Mouse (Mus musculus) neural tube, embryonic 11.5 days (tissue): ENCODE measurements at regions not wholly inside any gene's neighbourhood (a gene's known extent, or its start where the extent isn't known, plus 50 kb on each side); places are given as distances from the start of the nearest gene placed in this dataset.

Source experiments
- ATAC-seq: fragments of 200-750 bp; cut with Nextera tagmentation; 2 replicates; pipeline ENCODE4 v1.8.0; 2017; ENCODE audit warnings: moderate number of reproducible peaks, mild to moderate bottlenecking, moderate TSS enrichment, moderate library complexity; ENCODE audit not compliant: insufficient read depth, low FRiP score, low TSS enrichment
- DNase-seq: peaks from one replicate; pipeline ENCODE4 v3.0.0-alpha.2; 2015; ENCODE audit warnings: low spot score
- H3K27ac ChIP-seq: fragments of 300-500 bp; sonication (generic); 2 replicates; pipeline ENCODE4 v1.5.1; 2014; ENCODE audit warnings: low read depth, mild to moderate bottlenecking, low read length
- H3K27me3 ChIP-seq: fragments of 300-500 bp; sonication (generic); 2 replicates; pipeline ENCODE4 v1.6.1; 2014; ENCODE audit warnings: mild to moderate bottlenecking, low read length, mixed read lengths; ENCODE audit not compliant: control insufficient read depth, insufficient read depth
- H3K36me3 ChIP-seq: fragments of 300-500 bp; sonication (generic); 2 replicates; pipeline ENCODE4 v1.6.1; 2014; ENCODE audit warnings: mild to moderate bottlenecking, low read length, moderate library complexity, mixed read lengths; ENCODE audit not compliant: control insufficient read depth, insufficient read depth
- H3K4me1 ChIP-seq: fragments of 300-500 bp; sonication (generic); 2 replicates; pipeline ENCODE4 v1.6.1; 2014; ENCODE audit warnings: low read length, mixed read lengths; ENCODE audit not compliant: control insufficient read depth, insufficient read depth
- H3K4me2 ChIP-seq: fragments of 300-500 bp; sonication (generic); 2 replicates; pipeline ENCODE4 v1.6.1; 2014; ENCODE audit warnings: low read depth, mild to moderate bottlenecking, moderate library complexity
- H3K4me3 ChIP-seq: fragments of 300-500 bp; sonication (generic); 2 replicates; pipeline ENCODE4 v1.5.1; 2014; ENCODE audit warnings: low read depth, low read length
- H3K9ac ChIP-seq: fragments of 300-500 bp; sonication (generic); 2 replicates; pipeline ENCODE4 v1.6.1; 2014; ENCODE audit warnings: mild to moderate bottlenecking, low read length
- H3K9me3 ChIP-seq: fragments of 300-500 bp; sonication (generic); 2 replicates; pipeline ENCODE4 v1.6.1; 2016; ENCODE audit warnings: low read length; ENCODE audit not compliant: control insufficient read depth
- WGBS: fragments of 180-500 bp; shearing (Covaris S2); extraction: QIAGEN DNeasy Blood & Tissue Kit; methylation state at CpG from one replicate; pipeline ENCODE4 v1.1.7; 2014; 5-methylcytosine and 5-hydroxymethylcytosine counted together

DNA sequence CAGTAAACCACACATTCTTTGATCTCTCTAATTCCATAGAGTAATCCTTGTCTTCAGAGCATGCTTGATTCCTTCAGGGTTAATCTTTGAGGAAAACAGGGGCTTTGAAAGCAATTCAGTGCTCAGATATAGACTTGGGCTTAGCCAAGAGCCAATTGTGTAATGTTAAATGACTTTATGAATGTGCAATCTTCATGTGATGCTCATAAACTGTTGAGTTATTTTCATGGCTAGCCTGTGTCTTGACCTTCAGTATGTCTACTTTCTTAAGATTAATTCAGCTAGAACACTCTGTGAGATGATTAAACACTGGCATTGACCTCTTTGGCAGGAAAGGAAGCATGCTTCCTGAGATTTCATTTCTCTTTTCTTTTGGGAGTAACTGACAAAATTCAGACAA lies 147.8 kb downstream of the Gabrg2 start:
- DNase-seq (no peak), ATAC-seq (no peak)
- Histone ChIP-seq H3K4me2 (no peak overlapping the region), H3K9me3 (no peaks in the 10 kb centered on the region), H3K27me3 (no peaks in the 10 kb centered on the region), H3K9ac (no peak overlapping the region), H3K4me1 (no peaks in the 10 kb centered on the region), H3K36me3 (no peaks in the 10 kb centered on the region), H3K27ac (no peak overlapping the region), H3K4me3 (no peak overlapping the region)

DNA sequence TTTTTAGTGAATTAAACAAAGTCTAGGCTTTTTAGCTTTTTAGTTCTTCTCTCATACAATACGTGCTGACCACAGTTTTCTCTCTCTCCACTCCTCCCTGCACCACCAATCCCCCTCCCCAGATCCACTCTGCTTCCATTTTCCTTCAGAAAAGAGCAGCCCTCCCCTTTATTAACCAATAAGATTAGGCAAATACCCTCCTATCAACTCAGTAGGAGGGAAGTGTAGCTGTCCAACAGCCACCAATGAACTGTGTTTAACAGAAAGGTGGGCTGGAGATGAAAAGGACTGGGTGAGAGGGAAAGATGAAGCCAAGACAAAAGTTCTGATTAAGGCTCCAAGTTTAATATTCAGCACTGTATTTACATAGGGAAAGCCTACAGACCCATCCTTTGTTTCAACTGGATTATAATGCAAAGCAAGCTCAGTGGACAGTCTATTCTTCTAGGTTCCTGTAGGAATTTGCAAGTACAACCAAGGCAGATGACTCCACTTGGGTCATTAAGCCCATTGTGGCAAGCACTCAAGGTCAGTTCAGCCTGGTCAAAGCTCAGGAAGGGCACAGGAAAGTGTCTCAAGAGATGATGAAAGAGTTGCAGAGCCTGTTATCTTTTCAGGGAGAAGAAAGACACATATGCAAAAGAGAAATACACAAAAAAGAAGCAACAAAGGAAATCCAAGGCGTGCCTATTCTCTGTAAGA lies 174.5 kb downstream of the Gabrg2 start:
- Histone ChIP-seq H3K9me3 (no peaks in the 10 kb centered on the region), H3K4me1 (no peaks in the 10 kb centered on the region), H3K9ac (no peak overlapping the region), H3K27ac (no peak overlapping the region), H3K4me3 (no peak overlapping the region), H3K36me3 (no peaks in the 10 kb centered on the region), H3K4me2 (no peak overlapping the region), H3K27me3 (no peaks in the 10 kb centered on the region)
- WGBS, result 28% methylated on average over 2 of the region's 2 CpGs
- peak; percentile 20 for DNase-seq
- ATAC-seq, result peak; percentile 58

DNA sequence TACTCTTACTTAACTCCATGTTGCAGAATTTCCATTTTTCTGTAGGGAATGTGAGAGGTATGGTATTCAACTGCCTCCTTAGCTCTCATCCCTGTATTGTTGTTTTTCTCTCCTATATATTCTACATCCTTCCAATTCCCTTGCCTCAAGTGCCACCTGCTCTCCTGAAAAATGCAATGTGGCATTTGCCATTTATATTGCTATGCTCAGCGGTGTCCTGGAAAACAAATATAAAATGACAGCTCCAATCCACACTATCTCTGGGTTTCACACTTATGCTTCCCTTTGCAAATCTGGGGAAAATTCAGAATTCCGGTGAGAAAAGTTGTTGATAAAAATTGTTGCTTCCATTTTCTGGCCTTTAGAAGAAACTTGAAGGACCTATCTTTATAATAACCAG lies 182.6 kb downstream of the Gabrg2 start:
- H3K9ac ChIP-seq, result no peak overlapping the region
- no peaks in the 10 kb centered on the region for H3K4me1 ChIP-seq
- DNase-seq (no peak), ATAC-seq (no peak)
- H3K4me2 ChIP-seq, result no peak overlapping the region
- H3K9me3 ChIP-seq, result no peaks in the 10 kb centered on the region
- H3K36me3 ChIP-seq, result no peaks in the 10 kb centered on the region
- no peak overlapping the region for H3K4me3 ChIP-seq
- H3K27ac ChIP-seq, result no peak overlapping the region
- H3K27me3 ChIP-seq, result no peaks in the 10 kb centered on the region
- 99% methylated on average over 2 of the region's 2 CpGs for WGBS

DNA sequence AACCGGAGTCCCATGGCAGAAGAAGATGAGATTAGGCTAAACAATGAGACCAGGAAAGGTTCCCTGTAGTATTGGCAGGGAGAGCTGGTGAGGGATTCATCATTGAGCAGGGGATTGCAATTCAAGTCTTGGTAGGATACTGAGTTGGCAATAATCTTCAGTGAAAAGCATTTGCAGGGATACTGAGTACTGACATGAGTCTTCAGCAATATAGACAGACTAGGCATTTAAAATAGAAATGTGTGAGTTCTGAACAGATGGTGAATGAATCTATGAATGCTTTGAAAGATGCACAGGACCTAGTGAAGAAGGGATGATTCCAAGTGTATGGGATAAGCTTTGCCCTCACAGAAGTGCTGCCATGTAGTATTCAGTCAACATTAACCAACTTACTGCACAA lies 187.7 kb downstream of the Gabrg2 start:
- no peaks in the 10 kb centered on the region for H3K36me3 ChIP-seq
- no peak overlapping the region for H3K27ac ChIP-seq
- no peaks in the 10 kb centered on the region for H3K9me3 ChIP-seq
- H3K4me3 ChIP-seq, result no peak overlapping the region
- no peak overlapping the region for H3K9ac ChIP-seq
- no peaks in the 10 kb centered on the region for H3K4me1 ChIP-seq
- H3K27me3 ChIP-seq, result no peaks in the 10 kb centered on the region
- no peak overlapping the region for H3K4me2 ChIP-seq
- DNase-seq (no peak), ATAC-seq (no peak)
- 72% methylated on average over 1 of the region's 1 CpGs for WGBS

- WGBS, result 93% methylated on average over 2 of the region's 2 CpGs
- no peaks in the 10 kb centered on the region for H3K27me3 ChIP-seq
- H3K36me3 ChIP-seq, result no peaks in the 10 kb centered on the region
- no peak overlapping the region for H3K4me2 ChIP-seq
- H3K4me1 ChIP-seq, result no peaks in the 10 kb centered on the region
- no peak overlapping the region for H3K27ac ChIP-seq
- no peaks in the 10 kb centered on the region for H3K9me3 ChIP-seq
- DNase-seq (no peak), ATAC-seq (no peak)
- no peak overlapping the region for H3K9ac ChIP-seq
- H3K4me3 ChIP-seq, result no peak overlapping the region
Measured at GRCm38 (mm10) chr11:41808897-41809296, 191.8 kb downstream of the Gabrg2 start.

DNA sequence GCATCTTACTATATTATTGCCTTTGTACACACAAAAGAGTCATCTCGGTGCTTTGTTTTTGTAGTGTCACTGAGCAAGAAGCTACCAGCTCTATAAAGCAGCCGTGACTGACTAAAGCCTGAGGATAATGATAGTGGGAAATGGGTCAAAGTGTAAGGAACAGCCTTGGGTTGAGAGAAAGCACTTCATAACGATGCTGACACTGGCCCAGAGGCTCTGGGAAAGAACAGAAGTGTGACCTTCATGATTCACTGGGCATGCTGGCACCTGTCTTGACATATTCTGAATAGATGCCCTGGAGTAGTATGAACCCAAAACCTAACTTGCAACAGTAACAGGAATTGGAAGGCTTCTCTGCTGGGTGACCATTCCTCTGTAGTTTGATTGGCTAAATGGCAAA lies 208.5 kb downstream of the Gabrg2 start:
- Histone ChIP-seq H3K27ac (no peak overlapping the region), H3K9me3 (no peaks in the 10 kb centered on the region), H3K4me1 (no peaks in the 10 kb centered on the region), H3K4me3 (no peak overlapping the region), H3K4me2 (no peak overlapping the region), H3K9ac (no peak overlapping the region), H3K27me3 (no peaks in the 10 kb centered on the region), H3K36me3 (no peaks in the 10 kb centered on the region)
- DNase-seq, result no peak
- ATAC-seq, result no peak
- WGBS, result 73% methylated on average over 3 of the region's 3 CpGs
